Mouse (Mus musculus): ENCODE results near the gene Limch1.

DNA sequence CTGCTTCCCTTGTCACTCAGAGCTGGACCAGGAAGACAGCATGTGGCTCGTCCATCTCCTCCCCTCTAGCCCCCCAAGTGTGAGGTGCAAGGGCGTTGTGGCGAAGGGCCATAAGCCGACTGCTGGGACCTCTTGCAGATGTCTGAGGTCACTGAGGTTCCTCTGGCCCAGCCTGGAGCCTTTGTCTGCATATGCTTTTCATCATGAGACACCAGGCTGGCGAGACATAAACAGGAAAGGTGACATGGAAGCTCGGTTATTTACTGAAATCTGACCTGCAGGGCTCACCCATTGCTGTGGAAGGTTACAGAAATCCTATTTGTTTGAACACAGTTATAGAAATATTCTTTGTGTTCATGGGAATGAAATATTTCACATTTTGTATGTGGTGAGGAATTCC is 45.7 kb upstream of the Limch1 start:
- no peak for TF ChIP-seq ZC3H11A (IDR thresholded peaks at IDR 0.05; ENCODE audit: borderline replicate concordance, low read depth, low read length)
- TF ChIP-seq ZNF384 (IDR thresholded peaks at IDR 0.05; ENCODE audit: low read depth, low read length) = no peak
- TF ChIP-seq CHD2 (IDR thresholded peaks at IDR 0.05; ENCODE audit: low read depth, low read length) = no peak
- no peak for TF ChIP-seq MAFK (IDR thresholded peaks at IDR 0.05; ENCODE audit: insufficient read depth, low read depth, low read length)
